Mouse (Mus musculus): ENCODE measurements around the gene Wfdc6a. TPM values are rescaled to one million over a fixed set of nuclear protein-coding genes. Genes with fewer than 3 reads are reported as not detected.

Wfdc6a gene
- total RNA-seq, 1 experiment: not detected

DNA sequence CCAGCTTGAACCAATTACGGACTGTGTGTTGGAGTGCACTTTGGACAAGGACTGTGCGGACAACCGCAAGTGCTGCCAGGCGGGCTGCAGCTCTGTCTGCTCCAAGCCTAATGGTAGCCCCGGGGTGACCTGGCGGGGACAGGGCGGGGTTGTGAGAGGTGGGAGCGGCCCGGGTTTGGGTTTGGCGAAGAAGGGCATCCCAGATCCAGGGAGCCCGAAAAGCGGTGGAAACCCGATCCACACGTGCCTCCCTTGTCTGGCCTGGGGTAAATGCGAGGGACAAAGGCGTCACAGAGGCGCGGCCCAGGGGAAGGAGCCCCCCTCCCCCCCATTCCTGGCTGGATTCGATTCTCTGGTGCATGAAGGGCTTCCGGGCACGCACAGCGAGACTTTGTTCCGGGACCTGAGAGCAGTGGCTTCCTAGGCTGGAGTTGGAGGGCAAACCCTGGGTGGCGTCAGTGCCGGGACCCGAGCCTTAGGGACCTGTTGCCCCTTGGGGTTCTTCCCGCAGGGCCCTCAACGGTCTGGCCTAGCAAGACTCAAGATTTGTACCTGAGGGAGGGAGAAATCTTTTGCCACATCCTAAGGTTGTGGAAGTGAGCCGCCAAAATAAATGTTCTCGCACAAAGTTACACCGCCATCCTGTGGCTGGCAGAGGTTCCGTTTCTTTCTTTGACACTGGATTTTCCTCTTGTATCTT, 21.8 kb downstream of the Wfdc6a start:
- Histone ChIP-seq H3K9me3 (ENCODE audit: control insufficient read depth, insufficient read depth, low read depth, low read length) (no peaks in the 10 kb centered on the region), H3K9ac (ENCODE audit: insufficient read depth, low read depth, low read length, poor library complexity, severe bottlenecking) (peak overlapping the region; percentile 62), H3K27ac (ENCODE audit: insufficient read depth, low read depth, low read length, poor library complexity, severe bottlenecking) (no peak overlapping the region), H3K36me3 (ENCODE audit: control insufficient read depth, insufficient read depth, low read length, poor library complexity, severe bottlenecking) (peaks cover 4% of the 10 kb centered on the region; the same call in 1 of the 2 replicates), H3K4me3 (ENCODE audit: insufficient read depth in 1 of 2, low read depth in 1 of 2, low read length in 2 of 2, poor library complexity in 1 of 2, severe bottlenecking in 1 of 2) (peak overlapping the region; percentile 56 to 60), H3K4me1 (ENCODE audit: control insufficient read depth in 2 of 2, insufficient read depth in 2 of 2, low read length in 2 of 2, poor library complexity in 1 of 2) (peaks cover 2 to 6% of the 10 kb centered on the region in 2 experiments; a peak in 1 of 4 replicates)
- DNase-seq (ENCODE audit: low read depth, low spot score): peak; percentile 48
- TF ChIP-seq ZNF384 (IDR thresholded peaks at IDR 0.05; ENCODE audit: low read depth, low read length): no peak
- 0 out of 2 replicates have a peak, but pooled peaks have one; percentile 22 for TF ChIP-seq HCFC1 (IDR thresholded peaks at IDR 0.05; ENCODE audit: borderline replicate concordance, insufficient read depth, low read length)
- in situ Hi-C loops (cut with MboI; ENCODE audit: low sequenced_read_pairs in 2 of 2, unreplicated experiment in 2 of 2): no loop called here

DNA sequence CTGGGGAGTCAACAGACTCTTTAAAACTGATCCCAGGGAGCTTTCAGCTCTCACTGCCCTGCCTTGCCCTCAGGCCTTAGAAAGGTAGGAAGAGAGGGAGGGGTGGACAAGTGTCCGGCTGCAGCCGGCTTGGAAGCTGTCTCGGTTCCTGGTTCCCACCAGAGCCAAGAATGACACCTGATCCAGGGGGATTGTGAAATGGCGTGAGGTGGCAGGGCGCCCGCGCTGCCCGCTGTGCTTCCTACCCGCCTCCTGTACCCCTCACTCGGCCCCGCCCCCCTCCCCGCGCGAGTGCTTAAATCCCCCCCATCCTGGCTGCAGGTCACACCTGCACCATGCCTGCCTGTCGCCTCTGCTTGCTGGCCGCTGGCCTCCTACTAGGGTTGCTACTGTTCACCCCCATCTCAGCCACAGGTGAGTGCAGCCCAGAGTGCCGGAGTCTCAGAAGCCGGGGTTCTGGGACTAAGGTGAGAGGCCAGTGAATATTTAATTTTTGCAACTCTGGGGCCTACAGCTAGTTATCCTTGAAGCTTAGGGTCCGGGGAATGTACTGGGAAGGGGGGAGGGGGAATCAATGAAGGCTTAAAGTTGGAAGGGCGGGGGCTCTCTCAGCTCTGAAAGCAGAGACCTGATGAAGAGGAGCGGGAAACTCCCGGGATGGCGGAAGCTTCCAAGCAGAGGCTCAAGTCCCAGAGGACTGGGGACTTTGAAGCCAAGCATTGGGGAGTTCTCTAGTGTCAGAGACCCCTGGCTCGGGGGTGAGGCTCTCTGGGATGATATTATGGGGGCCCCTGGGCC, 22.7 kb downstream of the Wfdc6a start, which contains the start of gene Wfdc2:
Gene Wfdc2, plus strand, starts transcription at position 23 of the 798 bp plus-strand sequence.
- in situ Hi-C loops (cut with MboI; ENCODE audit: low sequenced_read_pairs in 2 of 2, unreplicated experiment in 2 of 2): no loop called here
- H3K4me3 ChIP-seq (ENCODE audit: insufficient read depth in 1 of 2, low read depth in 1 of 2, low read length in 2 of 2, poor library complexity in 1 of 2, severe bottlenecking in 1 of 2): peak within 1 kb of the TSS; percentile 56 to 60
- H3K27ac ChIP-seq (ENCODE audit: insufficient read depth, low read depth, low read length, poor library complexity, severe bottlenecking): no peak within 1 kb of the TSS; the same call in 1 of the 2 replicates
- H3K36me3 ChIP-seq (ENCODE audit: control insufficient read depth, insufficient read depth, low read length, poor library complexity, severe bottlenecking): peaks cover 4% of the 10 kb centered on the region; the same call in 1 of the 2 replicates
- TF ChIP-seq ZC3H11A (IDR thresholded peaks at IDR 0.05; ENCODE audit: borderline replicate concordance, low read depth, low read length): no peak
- TF ChIP-seq HCFC1 (IDR thresholded peaks at IDR 0.05; ENCODE audit: borderline replicate concordance, insufficient read depth, low read length): no peak
- no peak for TF ChIP-seq MAFK (IDR thresholded peaks at IDR 0.05; ENCODE audit: insufficient read depth, low read depth, low read length)
- TF ChIP-seq CHD2 (IDR thresholded peaks at IDR 0.05; ENCODE audit: low read depth, low read length): no peak
- no peak for TF ChIP-seq ZNF384 (IDR thresholded peaks at IDR 0.05; ENCODE audit: low read depth, low read length)
- H3K9ac ChIP-seq (ENCODE audit: insufficient read depth, low read depth, low read length, poor library complexity, severe bottlenecking): peak within 1 kb of the TSS; percentile 62
- no peaks in the 10 kb centered on the region for H3K9me3 ChIP-seq (ENCODE audit: control insufficient read depth, insufficient read depth, low read depth, low read length)
- H3K4me1 ChIP-seq (ENCODE audit: control insufficient read depth in 2 of 2, insufficient read depth in 2 of 2, low read length in 2 of 2, poor library complexity in 1 of 2): peaks cover 4 to 6% of the 10 kb centered on the region in 2 experiments; a peak in 1 of 4 replicates
- DNase-seq (ENCODE audit: low read depth, low spot score): peak; percentile 70

DNA sequence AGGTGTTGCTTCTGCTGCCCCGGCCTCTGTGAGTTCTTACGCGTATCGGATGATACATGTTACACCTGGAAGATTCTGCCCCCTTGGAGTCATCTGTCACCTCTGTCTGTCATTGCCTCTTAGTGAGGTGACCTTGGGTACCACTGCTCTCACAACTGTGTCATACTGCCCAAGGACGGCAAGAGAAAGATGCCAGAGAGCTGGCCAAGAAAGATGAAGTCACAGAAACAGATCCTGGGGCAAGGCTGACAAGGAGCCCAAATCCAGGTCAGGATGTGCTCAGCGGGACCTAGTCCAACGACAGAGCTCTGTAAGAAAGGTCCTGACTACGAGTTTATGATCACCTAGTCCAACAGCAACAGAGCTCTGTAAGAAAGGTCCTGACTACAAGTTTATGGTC, 25.1 kb downstream of the Wfdc6a start:
- TF ChIP-seq HCFC1 (IDR thresholded peaks at IDR 0.05; ENCODE audit: borderline replicate concordance, insufficient read depth, low read length) (no peak), ZC3H11A (IDR thresholded peaks at IDR 0.05; ENCODE audit: borderline replicate concordance, low read depth, low read length) (no peak), CHD2 (IDR thresholded peaks at IDR 0.05; ENCODE audit: low read depth, low read length) (no peak), MAFK (IDR thresholded peaks at IDR 0.05; ENCODE audit: insufficient read depth, low read depth, low read length) (no peak), ZNF384 (IDR thresholded peaks at IDR 0.05; ENCODE audit: low read depth, low read length) (no peak)
- no peak overlapping the region for H3K9ac ChIP-seq (ENCODE audit: insufficient read depth, low read depth, low read length, poor library complexity, severe bottlenecking)

DNA sequence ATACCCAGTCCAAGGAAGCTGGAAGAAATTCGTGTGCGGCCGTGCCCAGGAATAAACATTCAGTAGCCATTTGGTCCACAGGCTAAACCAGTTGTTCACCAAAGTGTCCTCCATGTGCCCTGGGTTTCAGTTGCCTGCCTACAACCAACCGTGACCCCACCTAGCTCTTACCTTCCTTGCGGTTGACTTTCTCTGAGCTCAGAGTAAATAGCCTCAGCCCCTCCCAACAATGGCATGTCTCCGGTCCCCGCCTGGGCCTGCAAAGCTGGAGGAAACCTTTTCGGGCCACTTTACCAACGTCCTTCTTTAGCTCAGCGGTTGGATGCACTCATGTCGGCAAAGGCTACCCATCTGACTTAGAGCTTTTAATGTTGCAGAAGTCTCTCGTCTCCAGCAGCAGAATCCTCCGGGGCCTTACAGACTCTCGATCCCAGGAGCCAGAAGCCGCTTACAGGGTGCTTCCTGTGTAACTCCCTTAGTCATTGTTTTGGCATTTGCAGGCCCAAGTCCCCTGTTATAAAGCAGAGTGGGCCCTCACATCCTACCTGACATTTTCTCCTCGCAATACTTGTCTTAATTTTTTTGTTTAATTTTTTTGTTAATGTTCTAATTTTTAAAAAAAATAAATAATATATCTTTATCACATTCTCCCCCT, 26.1 kb downstream of the Wfdc6a start:
- peak overlapping the region in 1 of 2 experiments; percentile 37; a peak in 1 of 4 replicates for H3K4me3 ChIP-seq (ENCODE audit: insufficient read depth in 1 of 2, low read depth in 1 of 2, low read length in 2 of 2, poor library complexity in 1 of 2, severe bottlenecking in 1 of 2)
- in situ Hi-C loops (cut with MboI; ENCODE audit: low sequenced_read_pairs in 2 of 2, unreplicated experiment in 2 of 2): no loop called here
- TF ChIP-seq CHD2 (IDR thresholded peaks at IDR 0.05; ENCODE audit: low read depth, low read length) (no peak), HCFC1 (IDR thresholded peaks at IDR 0.05; ENCODE audit: borderline replicate concordance, insufficient read depth, low read length) (no peak), MAFK (IDR thresholded peaks at IDR 0.05; ENCODE audit: insufficient read depth, low read depth, low read length) (no peak), ZNF384 (IDR thresholded peaks at IDR 0.05; ENCODE audit: low read depth, low read length) (no peak), ZC3H11A (IDR thresholded peaks at IDR 0.05; ENCODE audit: borderline replicate concordance, low read depth, low read length) (no peak)
- H3K9me3 ChIP-seq (ENCODE audit: control insufficient read depth, insufficient read depth, low read depth, low read length): no peaks in the 10 kb centered on the region
- peaks cover 4 to 6% of the 10 kb centered on the region in 2 experiments; a peak in 1 of 4 replicates for H3K4me1 ChIP-seq (ENCODE audit: control insufficient read depth in 2 of 2, insufficient read depth in 2 of 2, low read length in 2 of 2, poor library complexity in 1 of 2)
- peak overlapping the region; percentile 34; the same call in 1 of the 2 replicates for H3K27ac ChIP-seq (ENCODE audit: insufficient read depth, low read depth, low read length, poor library complexity, severe bottlenecking)
- no peak overlapping the region for H3K9ac ChIP-seq (ENCODE audit: insufficient read depth, low read depth, low read length, poor library complexity, severe bottlenecking)
- DNase-seq (ENCODE audit: low read depth, low spot score): peak; percentile 35
- no peaks in the 10 kb centered on the region for H3K36me3 ChIP-seq (ENCODE audit: control insufficient read depth, insufficient read depth, low read length, poor library complexity, severe bottlenecking)

More for the DNA sequence above, 25.1 kb downstream of the Wfdc6a start:
- peaks cover 2% of the 10 kb centered on the region; the same call in 1 of the 2 replicates for H3K36me3 ChIP-seq (ENCODE audit: control insufficient read depth, insufficient read depth, low read length, poor library complexity, severe bottlenecking)
- no peaks in the 10 kb centered on the region for H3K9me3 ChIP-seq (ENCODE audit: control insufficient read depth, insufficient read depth, low read depth, low read length)
- no peak overlapping the region for H3K4me3 ChIP-seq (ENCODE audit: insufficient read depth in 1 of 2, low read depth in 1 of 2, low read length in 2 of 2, poor library complexity in 1 of 2, severe bottlenecking in 1 of 2)
- no peak for DNase-seq (ENCODE audit: low read depth, low spot score)
- peaks cover 4 to 6% of the 10 kb centered on the region in 2 experiments; a peak in 1 of 4 replicates for H3K4me1 ChIP-seq (ENCODE audit: control insufficient read depth in 2 of 2, insufficient read depth in 2 of 2, low read length in 2 of 2, poor library complexity in 1 of 2)
- in situ Hi-C loops (cut with MboI; ENCODE audit: low sequenced_read_pairs in 2 of 2, unreplicated experiment in 2 of 2): no loop called here
- no peak overlapping the region for H3K27ac ChIP-seq (ENCODE audit: insufficient read depth, low read depth, low read length, poor library complexity, severe bottlenecking)

Measured in ES-E14 (cell line).